Mouse (Mus musculus) gastrocnemius, postnatal 10 days (tissue): ENCODE results near the gene F13a1. TPM values are rescaled to one million over a fixed set of nuclear protein-coding genes. Genes with fewer than 3 reads are reported as not detected.

Experiments used
- DNase-seq: peaks from one replicate; pipeline ENCODE4 v3.0.0; 2021; ENCODE audit warnings: mixed read lengths
- total RNA-seq, 2 experiments: library from RNA; stranded (reverse); gene quantifications; 2 replicates each; pipeline ENCODE4 v1.2.3; 2021

The F13a1 gene
- total RNA-seq, 2 experiments from 2014 or later, result 17.6 to 21.3 TPM

GRCm38 (mm10) chr13:36954937-36955336, 95.1 kb downstream of the F13a1 start:
- DNase-seq, result no peak

- no peak for DNase-seq
These were observed 96.4 kb downstream of the F13a1 start for GRCm38 (mm10) chr13:36953676-36954075.

GRCm38 (mm10) chr13:36941891-36942290, 108.2 kb downstream of the F13a1 start:
- no peak for DNase-seq

GRCm38 (mm10) chr13:36932066-36932465, 118.0 kb downstream of the F13a1 start:
- DNase-seq, result no peak

- DNase-seq, result no peak
These were observed 130.3 kb downstream of the F13a1 start for GRCm38 (mm10) chr13:36919737-36920136.

- DNase-seq, result no peak
These were observed 146.2 kb downstream of the F13a1 start for GRCm38 (mm10) chr13:36903885-36904284.

GRCm38 (mm10) chr13:36903447-36903846, 146.6 kb downstream of the F13a1 start:
- no peak for DNase-seq

GRCm38 (mm10) chr13:36901603-36902002, 148.4 kb downstream of the F13a1 start:
- DNase-seq, result no peak

GRCm38 (mm10) chr13:36901016-36901415, 149.0 kb downstream of the F13a1 start:
- DNase-seq, result no peak

GRCm38 (mm10) chr13:36896061-36896460, 154.0 kb downstream of the F13a1 start:
- DNase-seq, result no peak

GRCm38 (mm10) chr13:36893762-36894161, 156.3 kb downstream of the F13a1 start:
- no peak for DNase-seq

GRCm38 (mm10) chr13:36892216-36892615, 157.8 kb downstream of the F13a1 start:
- DNase-seq, result no peak

- DNase-seq, result no peak
These were observed 164.1 kb downstream of the F13a1 start for GRCm38 (mm10) chr13:36885973-36886372.

- DNase-seq, result no peak
These were observed 210.9 kb downstream of the F13a1 start for GRCm38 (mm10) chr13:36839111-36839510.
